Comparison of ENCODE assay signal across 10 mouse cellular contexts in genomic region chr8:38747134-38747533, GRCm38 (mm10).
DNase-seq lines count a peak whose midpoint lies in the region; ATAC-seq and TF ChIP-seq lines count a peak whose summit lies in the region.
"Had no signal": no experiment of that assay in that cellular context is flagged by ENCODE, and none has a peak within 500 bp of the region (broad histone marks: within the 10 kb centered on the region; RNA-seq: fewer than 3 reads in every experiment).

No protein-coding gene starts in this region.

- H3K27me3 ChIP-seq in kidney, embryonic 14.5 days (ENCODE audit: control insufficient read depth, insufficient read depth, low read length) = no peaks in the 10 kb centered on the region
- no peaks in the 10 kb centered on the region for H3K27me3 ChIP-seq in MEL (ENCODE audit: control insufficient read depth in 1 of 2, insufficient read depth in 2 of 2, low read length in 2 of 2)
- H3K27me3 ChIP-seq in embryonic facial prominence, embryonic 14.5 days (replicated peaks; ENCODE audit: control insufficient read depth, insufficient read depth, low read length) = no peaks in the 10 kb centered on the region
- H3K27me3 ChIP-seq: forebrain, embryonic 13.5 days; liver, embryonic 15.5 days had no signal

- no peak overlapping the region for H3K4me2 ChIP-seq in kidney, embryonic 14.5 days (replicated peaks; ENCODE audit: low read depth, low read length)
- no peak overlapping the region for H3K4me2 ChIP-seq in embryonic facial prominence, embryonic 14.5 days (ENCODE audit: low read depth, low read length)
- H3K4me2 ChIP-seq: forebrain, embryonic 13.5 days; liver, embryonic 15.5 days had no signal

- no peak for ATAC-seq in kidney, embryonic 14.5 days (ENCODE audit: low FRiP score, low TSS enrichment)
- ATAC-seq in embryonic facial prominence, embryonic 14.5 days (ENCODE audit: low read depth) = no peak
- ATAC-seq: forebrain, embryonic 13.5 days had no signal

- no peaks in the 10 kb centered on the region for H3K9me3 ChIP-seq in kidney, embryonic 14.5 days (ENCODE audit: control insufficient read depth, low read length)
- no peaks in the 10 kb centered on the region for H3K9me3 ChIP-seq in MEL (replicated peaks; ENCODE audit: insufficient read depth, low read length)
- no peaks in the 10 kb centered on the region for H3K9me3 ChIP-seq in embryonic facial prominence, embryonic 14.5 days (ENCODE audit: control insufficient read depth, low read length)
- H3K9me3 ChIP-seq: forebrain, embryonic 13.5 days; liver, embryonic 15.5 days had no signal

- no peaks in the 10 kb centered on the region for H3K4me1 ChIP-seq in kidney, embryonic 14.5 days (ENCODE audit: control insufficient read depth, insufficient read depth, low read length)
- H3K4me1 ChIP-seq in MEL (ENCODE audit: control insufficient read depth in 1 of 2, insufficient read depth in 2 of 2, low read length in 2 of 2) = no peaks in the 10 kb centered on the region
- H3K4me1 ChIP-seq in embryonic facial prominence, embryonic 14.5 days (ENCODE audit: control insufficient read depth, insufficient read depth, low read length) = no peaks in the 10 kb centered on the region
- H3K4me1 ChIP-seq: forebrain, embryonic 13.5 days; liver, embryonic 15.5 days had no signal

- no peaks in the 10 kb centered on the region for H3K79me2 ChIP-seq in MEL (ENCODE audit: control insufficient read depth, insufficient read depth, low read length, poor library complexity)

- H3K27ac ChIP-seq in kidney, embryonic 14.5 days (ENCODE audit: low read depth, low read length) = no peak overlapping the region
- H3K27ac ChIP-seq in MEL (ENCODE audit: control insufficient read depth, low read depth, low read length) = no peak overlapping the region
- H3K27ac ChIP-seq in embryonic facial prominence, embryonic 14.5 days (replicated peaks; ENCODE audit: low read depth, low read length) = no peak overlapping the region
- H3K27ac ChIP-seq: forebrain, embryonic 13.5 days; liver, embryonic 15.5 days had no signal

- no peak for TF ChIP-seq POLR2A in MEL (IDR thresholded peaks at IDR 0.05; ENCODE audit: control insufficient read depth in 1 of 2, insufficient read depth in 1 of 2, low read depth in 1 of 2, low read length in 2 of 2, poor library complexity in 1 of 2)

- TF ChIP-seq EP300 in MEL (IDR thresholded peaks at IDR 0.05; ENCODE audit: low read depth in 1 of 2, low read length in 2 of 2) = no peak

- DNase-seq in kidney, postnatal 36 days = peak; percentile 9 to 48
- DNase-seq in A20 (ENCODE audit: low read depth, low spot score) = peak; percentile 14
- peak; percentile 43 for DNase-seq in MEL (ENCODE audit: low read depth, low spot score)
- DNase-seq in embryonic facial prominence, embryonic 14.5 days (ENCODE audit: low spot score) = peak; percentile 72
- DNase-seq in cerebellum, postnatal 14 days = no peak
- DNase-seq in gastrocnemius, postnatal 10 days = no peak
- DNase-seq: cerebellum, adult 8-10 months had no signal

- H3K36me3 ChIP-seq in kidney, embryonic 14.5 days (ENCODE audit: control insufficient read depth, insufficient read depth, low read length) = no peaks in the 10 kb centered on the region
- no peaks in the 10 kb centered on the region for H3K36me3 ChIP-seq in MEL (ENCODE audit: control insufficient read depth in 1 of 2, insufficient read depth in 2 of 2, low read length in 2 of 2)
- no peaks in the 10 kb centered on the region for H3K36me3 ChIP-seq in embryonic facial prominence, embryonic 14.5 days (ENCODE audit: control insufficient read depth, insufficient read depth, low read length)
- H3K36me3 ChIP-seq: liver, embryonic 15.5 days had no signal

- H3K9ac ChIP-seq in kidney, embryonic 14.5 days (ENCODE audit: low read depth, low read length) = no peak overlapping the region
- no peak overlapping the region for H3K9ac ChIP-seq in MEL (ENCODE audit: control insufficient read depth, low read depth, low read length, poor library complexity, severe bottlenecking)
- H3K9ac ChIP-seq in embryonic facial prominence, embryonic 14.5 days (ENCODE audit: low read depth, low read length) = no peak overlapping the region
- H3K9ac ChIP-seq: forebrain, embryonic 13.5 days; liver, embryonic 15.5 days had no signal

- TF ChIP-seq CTCF in MEL (IDR thresholded peaks at IDR 0.05 in 2 of 3, conservative IDR thresholded peaks at IDR 0.05 in 1 of 3; ENCODE audit: control insufficient read depth in 1 of 3, insufficient read depth in 1 of 3, low read depth in 2 of 3, low read length in 3 of 3, poor library complexity in 1 of 3, severe bottlenecking in 1 of 3) = no peak

- TF ChIP-seq RAD21 in MEL (IDR thresholded peaks at IDR 0.05; ENCODE audit: low read depth, low read length) = no peak

- H3K4me3 ChIP-seq in kidney, embryonic 14.5 days (ENCODE audit: low read length) = no peak overlapping the region
- H3K4me3 ChIP-seq in MEL (ENCODE audit: control insufficient read depth in 1 of 2, insufficient read depth in 1 of 2, low read depth in 2 of 2, low read length in 2 of 2) = no peak overlapping the region
- no peak overlapping the region for H3K4me3 ChIP-seq in embryonic facial prominence, embryonic 14.5 days (ENCODE audit: low read depth, low read length)
- H3K4me3 ChIP-seq: forebrain, embryonic 13.5 days; liver, embryonic 15.5 days had no signal

TF ChIP-seq in MEL, 35 proteins besides CTCF, POLR2A, EP300 and RAD21:
- TF ChIP-seq POLR2AphosphoS2 (IDR thresholded peaks at IDR 0.05; ENCODE audit: low read length) = no peak
- TF ChIP-seq SIN3A (IDR thresholded peaks at IDR 0.05; ENCODE audit: low read length) = no peak
- TF ChIP-seq SMC3 (IDR thresholded peaks at IDR 0.05; ENCODE audit: low read depth, low read length) = no peak
- TF ChIP-seq MYB (IDR thresholded peaks at IDR 0.05; ENCODE audit: low read depth, low read length) = no peak
- TF ChIP-seq UBTF (IDR thresholded peaks at IDR 0.05; ENCODE audit: borderline replicate concordance, insufficient read depth, low read depth, low read length) = no peak
- TF ChIP-seq POLR2AphosphoS5 (IDR thresholded peaks at IDR 0.05; ENCODE audit: borderline replicate concordance, low read depth, low read length) = no peak
- no peak for TF ChIP-seq MAFK (IDR thresholded peaks at IDR 0.05; ENCODE audit: borderline replicate concordance, low read depth, low read length)
- TF ChIP-seq MXI1 (IDR thresholded peaks at IDR 0.05; ENCODE audit: low read depth, low read length) = no peak
- TF ChIP-seq USF1 (IDR thresholded peaks at IDR 0.05; ENCODE audit: low read depth, low read length) = no peak
- TF ChIP-seq MAX (IDR thresholded peaks at IDR 0.05; ENCODE audit: low read length) = no peak
- TF ChIP-seq ZNF384 (IDR thresholded peaks at IDR 0.05; ENCODE audit: low read depth, low read length) = no peak
- TF ChIP-seq ZC3H11A (IDR thresholded peaks at IDR 0.05; ENCODE audit: low read depth, low read length) = no peak
- TF ChIP-seq ZMIZ1 (IDR thresholded peaks at IDR 0.05; ENCODE audit: low read depth, low read length) = no peak
- no peak for TF ChIP-seq CHD1 (IDR thresholded peaks at IDR 0.05; ENCODE audit: low read depth, low read length)
- no peak for TF ChIP-seq TBP (IDR thresholded peaks at IDR 0.05; ENCODE audit: low read depth, low read length)

Comparison
In these comparisons a context has a peak if more than half of its experiments do, and no peak if none do; other contexts are left out.
1. DNase-seq: peak in kidney, postnatal 36 days (2 of 2), A20 (single experiment), MEL (single experiment) and embryonic facial prominence, embryonic 14.5 days (single experiment); none in cerebellum, postnatal 14 days (0 of 2) and gastrocnemius, postnatal 10 days (single experiment).